Mouse (Mus musculus) gastrocnemius, adult 2 months (tissue): ENCODE measurements around the gene Foxp1. TPM values are rescaled to one million over a fixed set of nuclear protein-coding genes. Genes with fewer than 3 reads are reported as not detected.

Experiments
- DNase-seq: peaks from one replicate; pipeline ENCODE4 v3.0.0; 2022
- H3K27ac ChIP-seq: fragments of 200-600 bp; 2 replicates; pipeline ENCODE4 v1.8.1; 2022; ENCODE audit warnings: mild to moderate bottlenecking
- H3K4me3 ChIP-seq: fragments of 200-600 bp; 2 replicates; pipeline ENCODE4 v1.8.1; 2022; ENCODE audit warnings: mild to moderate bottlenecking, moderate library complexity
- CTCF ChIP-seq: fragments of 200-600 bp; IDR thresholded peaks from 2 replicates; pipeline ENCODE4 v1.8.1; 2022; ENCODE audit warnings: antibody characterized with exemption, mild to moderate bottlenecking, moderate library complexity
- intact Hi-C: fragments of 180-260 bp; cut with DNase I; formaldehyde crosslinking; loops from one replicate; pipeline ENCODE4 v1.15.1; 2025
- total RNA-seq, 2 experiments: library from RNA; stranded (reverse); gene quantifications; 2 replicates each; pipeline ENCODE4 v1.2.3; 2021

Gene Foxp1
- total RNA-seq, 2 experiments from 2014 or later, result 17.4 to 20.9 TPM

DNA sequence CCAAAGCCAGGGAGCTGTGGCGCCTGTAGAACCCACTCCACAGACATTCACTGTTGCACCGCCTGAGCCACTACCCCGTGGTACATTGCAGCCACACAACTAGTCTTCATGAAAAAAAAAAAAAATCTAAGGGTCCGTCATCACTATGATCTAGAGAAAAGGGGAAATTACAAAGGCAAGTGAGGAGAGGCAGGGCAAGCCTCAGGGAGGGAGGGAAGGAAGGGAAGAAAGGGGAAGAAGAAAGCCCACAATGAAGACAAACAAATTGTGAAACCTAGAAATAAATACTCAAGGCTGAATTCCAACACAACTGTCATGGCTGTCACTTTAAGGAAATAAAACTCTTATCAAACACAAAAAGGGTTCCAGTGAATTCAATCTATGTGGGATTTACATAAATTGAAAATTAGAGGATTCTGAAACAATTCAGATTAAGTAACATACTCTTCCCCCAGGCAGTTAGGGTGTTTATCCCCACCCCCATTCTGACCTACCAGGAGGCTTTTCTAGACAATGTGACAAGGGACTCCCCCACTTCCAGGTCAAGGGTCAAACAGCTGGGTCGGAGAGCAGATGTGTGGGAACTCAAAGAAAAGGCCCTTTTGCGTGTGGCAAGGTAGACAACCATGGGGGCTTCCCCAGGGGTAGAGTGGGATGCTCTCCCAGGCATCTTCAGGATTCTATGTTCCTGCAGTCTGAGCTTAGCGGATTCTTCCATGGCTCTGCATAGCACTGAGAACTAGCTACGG is 32.4 kb downstream of the Foxp1 start:
- intact Hi-C loops, result loop anchor here (5.0 kb wide), 1 partner anchor 32 kb away; the partner anchor contains the start of gene Foxp1
- no peak for TF ChIP-seq CTCF
- DNase-seq, result no peak
- Histone ChIP-seq H3K27ac (peak overlapping the region; percentile 78), H3K4me3 (no peak overlapping the region)

DNA sequence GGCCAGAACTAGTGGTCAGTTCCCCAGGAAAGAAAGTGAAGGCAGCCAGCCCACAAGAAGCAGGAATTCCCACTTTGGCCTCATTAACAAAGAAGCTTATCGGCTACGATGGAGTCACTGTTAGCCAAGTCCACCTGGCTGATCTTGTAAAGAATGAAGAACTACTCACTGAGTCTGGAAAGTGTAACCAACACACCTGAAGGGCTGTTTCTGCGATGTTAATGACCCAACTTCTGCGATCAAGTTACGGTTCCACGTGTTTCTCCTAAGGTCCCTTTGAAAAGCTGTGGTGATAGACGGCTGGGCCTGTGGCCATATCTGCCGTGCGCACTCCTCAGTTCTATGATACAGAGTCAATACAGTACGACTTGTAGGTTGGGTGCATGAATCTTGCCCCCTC is 33.1 kb downstream of the Foxp1 start:
- no peak overlapping the region for H3K4me3 ChIP-seq
- intact Hi-C loops, result loop anchor here (5.0 kb wide), 1 partner anchor 33 kb away; the partner anchor contains the start of gene Foxp1
- peak overlapping the region; percentile 6; the same call in 1 of the 2 replicates for H3K27ac ChIP-seq
- TF ChIP-seq CTCF, result no peak
- DNase-seq, result no peak

DNA sequence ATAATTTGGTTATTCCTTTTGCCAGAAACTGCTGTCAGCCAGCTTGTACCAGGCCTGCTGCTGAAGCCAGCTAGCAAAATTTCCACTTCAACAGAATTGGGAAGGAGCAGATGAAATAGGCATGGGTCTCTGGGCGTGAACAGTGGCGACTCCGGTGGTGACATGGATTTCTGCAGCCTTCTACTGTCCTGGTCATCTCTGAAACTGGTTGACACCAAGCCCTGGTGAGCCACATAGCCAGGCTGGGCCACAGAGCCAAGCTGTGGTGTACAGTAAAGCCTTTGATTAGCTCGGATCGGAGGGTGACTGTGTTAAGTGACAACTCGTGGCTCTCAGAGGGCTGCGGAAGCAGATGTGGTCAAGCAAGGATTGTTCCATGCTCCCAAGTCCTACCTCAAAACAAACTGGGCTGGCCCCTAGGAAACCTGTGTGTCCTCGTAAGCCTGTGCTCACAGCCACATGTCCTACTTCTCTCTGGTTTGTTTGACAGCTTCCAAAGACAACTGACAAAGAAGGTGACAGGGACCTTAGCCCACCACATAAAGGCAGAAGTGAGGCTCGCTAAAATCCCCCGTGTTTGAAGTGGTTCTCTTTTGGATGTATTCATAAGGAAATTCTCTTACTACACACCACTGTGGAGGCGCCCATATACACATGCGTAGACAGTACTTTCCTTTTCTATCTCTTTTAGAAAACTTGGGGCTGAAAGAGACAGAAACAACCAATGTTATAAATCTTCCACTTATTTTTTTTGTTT is 36.5 kb downstream of the Foxp1 start:
- Histone ChIP-seq H3K27ac (peak overlapping the region; percentile 91), H3K4me3 (peak overlapping the region; percentile 66)
- intact Hi-C loops, result loop anchor here (1.0 to 5.0 kb wide), 2 partner anchors 27 to 36 kb away; partner anchors contain the start of gene Foxp1
- TF ChIP-seq CTCF, result peak; percentile 47
- DNase-seq, result peak; percentile 54

DNA sequence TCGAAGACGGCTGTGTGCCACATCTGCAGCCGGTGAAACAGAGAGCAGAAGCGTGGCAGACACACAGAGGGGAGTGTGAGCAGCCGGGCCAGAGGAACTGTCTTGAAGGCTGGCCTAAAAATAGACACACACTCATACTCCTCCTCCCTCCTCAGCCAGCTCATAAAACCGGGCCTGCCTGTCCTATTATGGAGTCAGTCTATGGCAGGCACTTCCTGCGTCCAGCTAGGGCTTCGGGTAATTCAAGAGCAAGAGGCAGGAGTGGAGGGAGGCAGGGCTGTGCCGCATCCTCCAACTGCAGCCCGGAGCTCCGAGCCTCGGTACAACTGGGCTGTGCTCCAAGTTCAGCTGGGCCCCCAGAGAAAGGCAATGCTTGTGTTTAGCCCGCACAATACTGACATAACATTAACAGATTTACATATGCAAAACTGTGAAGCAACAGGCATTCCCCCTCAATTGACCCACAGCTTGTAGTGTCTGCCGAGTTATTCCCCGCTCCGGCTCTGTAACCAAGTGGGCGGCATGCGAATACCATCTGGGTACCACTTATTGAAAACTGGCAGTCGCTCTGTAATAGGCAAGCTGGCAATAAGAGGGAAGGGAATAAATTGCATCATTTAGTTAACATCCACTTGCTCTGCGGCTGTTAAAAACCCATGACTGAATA is 37.2 kb downstream of the Foxp1 start:
- peak; percentile 87 for DNase-seq
- TF ChIP-seq CTCF, result no peak
- Histone ChIP-seq H3K27ac (peak overlapping the region; percentile 91), H3K4me3 (peak overlapping the region; percentile 66)
- intact Hi-C loops, result loop anchor here (1.0 to 5.0 kb wide), 2 partner anchors 26 to 37 kb away; partner anchors contain the start of gene Foxp1

DNA sequence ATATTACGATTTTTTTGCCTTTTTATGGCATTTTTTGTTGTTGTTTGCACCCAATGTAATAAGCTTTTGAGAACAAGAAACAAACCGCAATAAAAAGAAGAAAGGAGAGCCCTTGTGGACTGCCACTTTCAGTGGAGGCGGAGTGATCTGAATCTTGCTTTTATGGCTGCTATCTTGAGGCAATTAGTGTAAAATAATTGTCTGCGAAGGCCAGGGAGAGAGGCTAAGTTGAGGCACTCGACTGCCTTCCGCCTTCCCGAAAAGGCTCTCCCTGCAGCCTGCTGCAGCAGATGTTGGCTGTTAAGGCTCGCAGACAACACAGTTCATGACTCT is 37.7 kb downstream of the Foxp1 start:
- Histone ChIP-seq H3K4me3 (peak overlapping the region; percentile 66), H3K27ac (peak overlapping the region; percentile 91)
- intact Hi-C loops, result loop anchor here (1.0 to 5.0 kb wide), 2 partner anchors 26 to 37 kb away; partner anchors contain the start of gene Foxp1
- no peak for DNase-seq
- TF ChIP-seq CTCF, result no peak

DNA sequence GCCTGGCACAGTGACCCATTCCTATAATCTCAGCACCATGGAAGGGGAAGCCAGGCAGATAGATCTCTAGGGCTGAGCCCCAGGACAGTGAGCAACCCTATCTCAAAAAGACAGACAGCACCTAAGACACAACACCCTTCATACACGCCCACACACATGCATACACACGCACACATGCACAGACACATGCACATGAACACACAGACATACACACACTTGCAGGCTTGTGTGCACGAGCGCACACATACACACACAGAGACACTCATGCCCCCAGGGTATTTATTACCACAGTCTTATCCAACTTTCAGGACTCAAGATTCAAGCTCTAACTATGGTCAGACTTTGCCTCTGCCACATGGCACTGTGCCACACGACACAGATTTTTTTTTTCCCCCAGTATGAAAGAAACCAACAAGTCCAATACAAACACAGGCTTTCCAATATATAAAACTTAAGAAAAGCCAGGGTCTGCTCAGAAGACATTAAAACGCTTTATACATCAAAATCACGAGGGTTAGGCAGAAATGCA is 38.3 kb downstream of the Foxp1 start:
- no peak for DNase-seq
- no peak for TF ChIP-seq CTCF
- peak overlapping the region; percentile 91 for H3K27ac ChIP-seq
- H3K4me3 ChIP-seq, result no peak overlapping the region
- intact Hi-C loops, result no loop called here

DNA sequence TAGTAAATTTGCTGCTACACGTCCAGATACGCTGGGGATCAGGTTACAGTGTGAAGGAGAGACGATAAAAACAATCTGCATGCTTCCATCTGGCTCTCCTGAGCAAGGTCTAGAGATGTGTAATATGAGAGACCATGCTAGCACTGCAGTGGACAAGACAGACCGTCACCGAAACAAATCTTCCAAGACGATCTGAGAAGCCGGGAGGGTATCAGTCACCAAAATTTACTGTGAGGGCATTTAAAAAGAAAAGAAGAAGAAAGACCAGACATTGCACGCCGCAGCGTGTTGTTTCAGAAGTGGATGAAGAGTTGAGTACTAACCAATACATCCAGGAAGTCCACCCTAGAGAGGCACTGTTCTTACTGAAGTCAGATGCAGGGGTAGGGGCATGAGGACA is 39.0 kb downstream of the Foxp1 start:
- H3K4me3 ChIP-seq, result no peak overlapping the region
- no peak for DNase-seq
- intact Hi-C loops, result no loop called here
- TF ChIP-seq CTCF, result no peak
- peak overlapping the region; percentile 20; the same call in 1 of the 2 replicates for H3K27ac ChIP-seq

DNA sequence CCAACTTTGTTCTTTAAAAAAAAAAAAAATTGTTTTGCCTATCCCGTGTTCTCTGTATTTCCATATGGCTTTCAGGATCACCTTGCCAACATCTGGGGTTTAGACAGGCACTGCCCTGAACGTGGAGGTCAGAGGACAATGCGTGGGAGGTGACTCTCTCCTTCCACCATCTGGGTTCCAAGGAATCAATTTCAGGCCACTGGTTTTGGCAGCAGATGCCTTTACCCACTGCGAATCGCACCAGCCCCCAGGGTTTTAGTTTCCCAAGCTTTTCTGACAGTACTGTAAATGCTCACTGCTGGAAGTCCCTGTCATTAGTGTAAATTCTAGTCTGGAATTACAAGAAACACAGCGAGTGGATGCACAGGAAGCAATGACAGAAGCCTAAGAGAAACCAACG is 41.0 kb downstream of the Foxp1 start:
- TF ChIP-seq CTCF, result no peak
- intact Hi-C loops, result no loop called here
- Histone ChIP-seq H3K27ac (no peak overlapping the region), H3K4me3 (no peak overlapping the region)
- DNase-seq, result no peak

DNA sequence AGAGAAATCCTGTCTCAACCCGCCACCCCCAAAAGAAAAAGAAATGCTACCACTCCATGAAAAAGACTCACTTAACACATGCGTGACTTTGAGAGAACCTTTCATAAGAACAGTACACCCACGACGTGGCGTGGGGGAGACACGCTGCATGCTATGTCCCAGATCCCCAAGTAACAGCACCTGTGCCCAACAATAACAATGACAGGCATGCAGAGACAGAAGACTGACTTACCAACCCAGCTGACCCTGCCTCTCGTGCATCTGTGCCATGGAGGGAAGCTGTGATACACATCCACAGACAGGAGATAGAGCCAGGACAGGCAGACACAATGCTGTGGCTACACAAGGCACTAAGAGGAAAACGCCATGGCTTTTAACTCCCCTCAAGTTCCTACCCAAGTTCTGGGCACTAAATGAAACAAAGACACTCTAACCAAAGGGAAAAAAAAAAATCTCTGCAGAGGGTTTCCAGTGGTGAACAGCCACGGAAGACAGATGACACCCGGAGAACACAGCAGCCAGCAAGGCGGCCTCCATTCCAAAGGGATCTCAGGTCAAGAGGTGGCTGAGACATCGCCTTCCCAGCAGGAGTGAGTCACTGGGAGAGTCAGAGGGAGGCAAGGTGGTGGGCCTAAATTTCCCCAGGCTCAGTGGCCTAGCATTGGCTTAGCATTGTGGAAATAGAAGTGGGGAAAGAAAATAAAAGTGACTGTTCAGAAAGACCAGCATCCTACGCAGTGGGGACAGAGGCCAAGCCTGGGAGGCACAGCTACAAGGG is 43.5 kb downstream of the Foxp1 start:
- no peak overlapping the region for H3K27ac ChIP-seq
- no peak overlapping the region for H3K4me3 ChIP-seq
- intact Hi-C loops, result no loop called here
- no peak for TF ChIP-seq CTCF
- no peak for DNase-seq

DNA sequence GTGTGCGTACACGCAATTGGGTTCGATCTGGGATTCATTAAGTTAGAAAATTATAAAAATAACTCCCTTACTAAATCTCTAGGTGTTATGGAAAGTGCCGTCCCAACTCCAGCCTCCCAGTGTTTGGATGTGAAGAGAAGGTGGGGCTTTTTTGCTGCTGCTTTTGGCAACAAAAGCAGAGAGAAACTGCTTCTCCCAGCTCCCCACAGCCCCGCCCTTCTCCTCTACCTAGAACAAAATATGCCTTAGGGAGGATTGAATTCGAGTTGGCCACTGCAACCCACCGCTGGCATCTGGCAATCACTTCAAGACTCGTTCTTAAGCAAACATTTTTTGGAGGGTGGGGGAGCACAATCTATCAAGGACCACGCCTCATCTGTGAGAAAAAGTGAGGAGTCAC is 47.5 kb downstream of the Foxp1 start:
- Histone ChIP-seq H3K27ac (no peak overlapping the region), H3K4me3 (no peak overlapping the region)
- DNase-seq, result peak; percentile 31
- intact Hi-C loops, result no loop called here
- TF ChIP-seq CTCF, result no peak

DNA sequence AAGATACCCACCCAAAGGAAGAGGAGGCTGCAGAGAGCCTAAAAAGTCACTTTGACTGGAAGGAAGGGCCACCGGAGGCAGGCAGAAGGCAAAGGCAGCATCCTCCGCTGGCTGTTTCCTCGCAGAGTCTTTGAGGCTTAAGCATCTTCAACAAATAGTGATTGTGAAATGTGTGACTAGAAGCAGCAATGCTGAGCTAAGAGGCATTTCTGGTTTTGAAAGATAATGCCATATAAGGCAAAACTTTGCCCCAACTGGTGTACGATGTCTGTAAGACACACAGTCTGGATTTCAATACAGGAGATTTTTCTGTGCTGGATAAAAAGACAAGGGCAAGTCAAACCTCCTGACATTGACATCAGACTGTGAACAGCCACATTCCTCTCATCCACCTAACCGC is 51.6 kb downstream of the Foxp1 start:
- no peak for DNase-seq
- no peak overlapping the region for H3K4me3 ChIP-seq
- intact Hi-C loops, result no loop called here
- no peak overlapping the region for H3K27ac ChIP-seq
- TF ChIP-seq CTCF, result no peak
